Mouse (Mus musculus): ENCODE measurements at regions not wholly inside any gene's neighbourhood (a gene's known extent, or its start where the extent isn't known, plus 50 kb on each side); places are given as distances from the start of the nearest gene placed in this dataset.

- DNase-seq (ENCODE audit: low spot score in 2 of 2) = no peak
These were observed 265.5 kb downstream of the Spry2 start for GRCm38 (mm10) chr14:105630867-105631680.

- DNase-seq (ENCODE audit: low spot score in 2 of 2) = no peak
These were observed 266.2 kb downstream of the Spry2 start for GRCm38 (mm10) chr14:105630444-105630843.

DNA sequence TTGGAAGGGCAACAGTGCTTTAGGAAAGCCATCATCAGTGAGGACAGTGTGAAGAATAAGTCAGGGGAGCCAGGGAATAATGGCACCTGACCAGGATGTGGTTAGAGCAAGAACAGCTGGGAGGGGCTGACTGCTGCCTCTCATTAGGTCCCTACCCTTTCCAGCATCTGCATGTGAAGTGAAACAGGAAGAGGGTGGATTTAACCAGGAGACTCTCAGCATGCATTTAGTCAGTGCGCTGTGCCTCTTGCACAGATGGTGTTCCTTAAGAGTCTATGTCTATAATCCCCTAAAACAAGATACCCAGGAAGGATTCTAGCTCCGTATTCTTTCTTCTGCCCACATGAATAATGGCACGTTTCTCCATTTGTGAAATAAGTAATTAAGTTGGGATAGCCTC is 267.9 kb downstream of the Spry2 start:
- DNase-seq (ENCODE audit: low spot score in 2 of 2) = no peak

GRCm38 (mm10) chr14:105624387-105624786 is 272.2 kb downstream of the Spry2 start:
- DNase-seq (ENCODE audit: low spot score in 2 of 2) = no peak

DNA sequence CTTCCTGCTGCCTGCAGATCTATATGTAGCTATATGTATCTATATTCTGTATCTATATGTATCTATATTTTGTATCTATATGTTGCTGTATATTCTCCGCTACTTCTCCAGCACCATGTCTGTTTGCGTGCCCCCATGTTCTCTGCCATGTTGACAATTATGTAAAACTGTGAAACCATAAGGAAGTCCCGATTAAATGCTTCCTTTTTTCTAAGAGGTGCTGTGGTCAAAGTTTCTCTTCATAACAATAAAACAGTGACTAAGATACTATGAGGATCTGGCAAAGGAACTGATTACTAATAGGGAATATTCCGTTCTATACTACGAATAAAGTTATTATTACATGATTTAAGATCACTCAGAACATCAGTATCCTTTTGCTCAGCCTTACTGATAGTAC is 274.5 kb downstream of the Spry2 start:
- no peak for DNase-seq (ENCODE audit: low spot score in 2 of 2)

- DNase-seq (ENCODE audit: low spot score in 2 of 2) = no peak
These were observed 275.5 kb downstream of the Spry2 start for GRCm38 (mm10) chr14:105621124-105621523.

DNA sequence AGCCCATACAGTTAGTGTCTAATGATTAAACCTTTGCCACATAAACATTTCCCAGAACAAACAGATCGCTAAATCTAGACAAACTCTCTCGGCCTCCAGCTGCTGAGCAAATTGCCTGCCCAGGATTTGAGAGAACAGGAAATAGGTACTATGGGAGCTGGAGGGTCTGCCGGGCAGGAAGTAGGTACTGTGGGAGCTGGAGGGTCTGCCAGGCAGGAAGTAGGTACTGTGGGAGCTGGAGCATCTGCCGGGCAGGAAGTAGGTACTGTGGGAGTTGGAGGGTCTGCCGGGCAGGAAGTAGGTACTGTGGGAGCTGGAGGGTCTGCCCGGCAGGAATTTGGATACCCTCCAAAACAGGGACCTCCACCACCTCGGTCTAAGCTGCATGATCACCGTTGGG is 277.2 kb downstream of the Spry2 start:
- DNase-seq (ENCODE audit: low spot score in 2 of 2) = no peak

DNA sequence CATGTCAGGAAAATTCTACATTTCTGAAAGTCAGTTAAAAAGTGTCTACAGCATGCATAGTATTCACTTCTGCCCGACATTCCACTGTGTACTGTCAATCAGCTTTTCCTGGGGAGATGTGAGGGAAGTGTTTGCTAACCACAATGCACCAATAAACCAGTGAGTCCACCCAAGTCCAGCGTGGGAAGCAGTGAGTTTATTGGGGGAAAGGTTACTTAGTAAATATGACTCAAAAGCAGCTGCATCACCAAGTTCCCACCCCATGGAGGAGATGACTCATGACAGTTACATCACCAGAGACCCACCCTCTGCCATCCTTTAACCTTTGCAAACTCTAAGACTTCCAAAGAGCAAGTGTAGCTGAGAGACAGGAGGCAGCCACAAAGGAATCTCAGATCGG is 280.9 kb downstream of the Spry2 start:
- DNase-seq (ENCODE audit: low spot score in 2 of 2) = no peak

DNA sequence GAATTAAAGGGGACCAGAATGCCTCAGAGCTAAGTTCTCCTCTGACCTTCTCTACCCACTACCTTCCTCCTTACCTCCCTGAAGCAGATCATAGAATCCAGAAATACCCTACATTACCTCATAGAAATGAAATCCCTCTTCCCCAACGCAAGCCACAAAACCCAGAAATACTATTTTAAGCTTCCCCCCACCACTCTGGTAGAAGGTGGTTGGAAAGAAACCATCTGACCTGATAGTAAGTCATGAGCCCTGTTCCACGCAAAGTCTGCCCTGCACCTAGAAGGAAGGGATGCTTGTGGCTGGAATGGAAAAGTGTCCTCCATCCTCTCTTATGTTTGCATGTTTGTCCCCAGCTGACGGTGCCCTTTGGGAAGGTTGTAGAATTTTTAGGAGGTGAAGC is 283.8 kb downstream of the Spry2 start:
- no peak for DNase-seq (ENCODE audit: low spot score in 2 of 2)

DNA sequence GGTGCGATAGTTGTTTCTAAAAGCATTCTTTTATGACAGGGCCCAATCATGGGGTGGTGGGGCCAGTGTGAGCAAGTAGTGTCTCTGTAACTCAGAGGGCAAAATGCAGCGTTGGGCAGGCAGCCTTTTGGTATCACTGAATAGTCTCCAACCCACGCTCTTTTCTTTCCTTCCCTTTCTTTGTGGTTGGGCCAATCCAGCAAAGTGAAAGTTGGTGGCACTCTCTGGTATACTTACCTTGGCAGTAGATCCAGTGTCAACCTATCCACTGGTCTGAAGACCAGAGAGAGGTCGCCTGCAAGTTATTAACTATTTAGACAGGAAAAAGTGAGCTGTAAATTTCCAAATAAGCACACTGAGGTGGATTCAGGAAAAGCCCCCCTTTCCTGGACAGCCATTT is 287.8 kb downstream of the Spry2 start:
- no peak for DNase-seq (ENCODE audit: low spot score in 2 of 2)

DNA sequence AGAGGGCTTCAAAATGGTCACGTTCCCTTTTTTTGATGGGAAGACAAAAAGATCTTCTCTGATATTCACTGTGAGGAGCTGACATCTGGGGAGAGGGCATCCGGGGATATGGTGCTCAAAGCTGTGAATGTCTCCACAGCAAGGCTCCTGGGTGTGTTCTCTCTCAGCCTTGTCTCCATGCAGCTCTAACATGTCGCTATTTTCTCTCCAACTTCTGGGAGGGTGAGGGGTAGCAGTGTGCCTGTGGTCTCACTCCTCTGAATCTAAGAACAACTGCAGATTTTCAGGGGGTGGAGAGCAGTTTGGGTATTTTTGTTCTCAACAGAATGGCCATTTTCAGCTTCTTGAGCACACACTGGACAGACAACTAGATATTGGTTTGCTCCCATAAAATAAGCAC is 290.1 kb downstream of the Spry2 start:
- DNase-seq (ENCODE audit: low spot score in 2 of 2) = no peak

GRCm38 (mm10) chr14:105604451-105604850 is 292.2 kb downstream of the Spry2 start:
- DNase-seq (ENCODE audit: low spot score in 2 of 2) = no peak

- DNase-seq (ENCODE audit: low spot score in 2 of 2) = peak; percentile 14 to 38
These were observed 293.6 kb downstream of the Spry2 start for GRCm38 (mm10) chr14:105603047-105603461.

- no peak for DNase-seq (ENCODE audit: low spot score in 2 of 2)
These were observed 296.8 kb downstream of the Spry2 start for GRCm38 (mm10) chr14:105599550-105600453.

- no peak for DNase-seq (ENCODE audit: low spot score in 2 of 2)
These were observed 306.9 kb downstream of the Spry2 start for GRCm38 (mm10) chr14:105589751-105590150.

- DNase-seq (ENCODE audit: low spot score in 2 of 2) = no peak
These were observed 307.4 kb downstream of the Spry2 start for GRCm38 (mm10) chr14:105589261-105589660.

GRCm38 (mm10) chr14:105588391-105589163 is 308.0 kb downstream of the Spry2 start:
- DNase-seq (ENCODE audit: low spot score in 2 of 2) = no peak

DNA sequence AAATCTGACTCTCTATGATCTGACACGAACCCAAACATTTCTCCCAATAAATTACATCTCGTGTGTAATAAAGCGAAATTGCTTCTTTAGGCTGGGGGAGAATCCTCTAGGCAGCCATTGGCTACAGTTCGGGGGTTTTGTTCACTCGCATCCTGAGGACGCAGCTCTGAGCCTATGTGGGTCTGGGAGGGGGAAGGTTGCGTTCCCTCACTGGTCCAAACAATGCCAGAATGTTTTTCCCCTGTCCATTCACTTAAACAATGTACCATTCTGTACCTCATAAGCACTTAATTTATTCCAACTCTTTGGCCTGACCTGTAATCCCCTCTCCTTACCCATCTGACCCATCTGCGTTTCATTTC is 308.6 kb downstream of the Spry2 start:
- DNase-seq (ENCODE audit: low spot score in 2 of 2) = no peak

DNA sequence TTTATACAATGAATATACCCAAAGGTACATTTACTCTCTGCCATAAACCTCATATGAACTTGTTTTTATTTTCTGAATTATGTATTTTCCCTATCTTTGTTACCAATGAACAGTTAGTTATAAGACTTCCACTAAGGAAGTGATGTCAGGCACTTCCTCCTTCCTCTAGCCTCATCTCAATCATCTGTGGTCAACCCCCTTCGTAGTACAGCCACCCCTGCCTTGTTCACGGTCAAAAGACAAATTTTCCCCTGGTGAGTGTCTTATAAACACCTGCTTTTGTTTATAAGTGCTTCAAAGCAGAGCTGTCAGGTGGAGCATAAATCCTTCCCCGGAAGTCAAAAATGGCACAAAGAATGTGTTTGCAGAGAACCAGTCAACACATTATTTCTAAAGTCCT is 312.0 kb downstream of the Spry2 start:
- no peak for DNase-seq (ENCODE audit: low spot score in 2 of 2)

DNA sequence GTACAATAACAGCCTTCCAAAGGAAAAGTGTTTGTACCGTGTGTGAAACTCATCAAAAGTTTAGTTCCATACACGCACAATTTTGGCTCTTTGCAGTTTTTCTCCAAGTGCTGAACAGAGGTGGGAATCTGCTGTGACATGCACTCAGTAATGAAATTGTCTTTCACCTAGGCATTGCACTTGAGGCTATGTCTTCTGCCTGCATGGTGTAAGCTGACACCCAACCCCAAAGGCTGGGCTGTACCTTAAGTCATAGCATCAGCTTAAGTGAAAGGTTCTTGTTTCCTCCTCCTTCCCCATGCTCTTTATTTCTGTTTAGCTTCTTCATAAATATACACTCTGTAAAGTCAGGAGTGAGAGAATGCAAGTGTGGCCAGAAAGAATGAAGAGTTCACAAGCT is 313.1 kb downstream of the Spry2 start:
- no peak for DNase-seq (ENCODE audit: low spot score in 2 of 2)

- no peak for DNase-seq (ENCODE audit: low spot score in 2 of 2)
These were observed 317.9 kb downstream of the Ndfip2 start for GRCm38 (mm10) chr14:105576266-105576665.
